Mouse (Mus musculus): ENCODE measurements around the gene Kcna5. TPM values are rescaled to one million over a fixed set of nuclear protein-coding genes. Genes with fewer than 3 reads are reported as not detected.

Gene Kcna5
- polyA plus RNA-seq (2014; fragmentation: Nextera tagmentation; extraction: Ambion mirVana): 2.6 and 3.5 TPM in 2 replicates

- peak within 1 kb of the TSS; percentile 39; the same call in 1 of the 2 replicates for H3K9ac ChIP-seq (replicated peaks; ENCODE audit: low read length)
- H3K4me3 ChIP-seq (replicated peaks; ENCODE audit: low read depth, low read length): peak within 1 kb of the TSS; percentile 18
- WGBS: under 1% methylated on average over 15 of the region's 15 CpGs
- peaks cover 18% of the 10 kb centered on the region for H3K27me3 ChIP-seq (ENCODE audit: control insufficient read depth, insufficient read depth, low read length)
- no peaks in the 10 kb centered on the region for H3K9me3 ChIP-seq (ENCODE audit: control insufficient read depth, low read length)
- H3K36me3 ChIP-seq (ENCODE audit: control insufficient read depth, insufficient read depth, low read length): no peaks in the 10 kb centered on the region
- peak; percentile 55 for ATAC-seq (ENCODE audit: low FRiP score, low TSS enrichment)
- H3K27ac ChIP-seq (replicated peaks; ENCODE audit: low read depth, low read length): peak within 1 kb of the TSS; percentile 49; the same call in 1 of the 2 replicates
- peak within 1 kb of the TSS; percentile 54 for H3K4me2 ChIP-seq (ENCODE audit: low read length)
- peak; percentile 68 for DNase-seq
- peaks cover 16% of the 10 kb centered on the region for H3K4me1 ChIP-seq (ENCODE audit: control insufficient read depth, insufficient read depth, low read length)
Observed at GRCm38 (mm10) chr6:126535208-126535910, at the start of gene Kcna5. Kcna5 (minus strand) TSS chr6:126535412.

- Histone ChIP-seq H3K36me3 (ENCODE audit: control insufficient read depth, insufficient read depth, low read length) (no peaks in the 10 kb centered on the region), H3K4me2 (ENCODE audit: low read length) (no peak overlapping the region), H3K27me3 (ENCODE audit: control insufficient read depth, insufficient read depth, low read length) (no peaks in the 10 kb centered on the region), H3K4me3 (replicated peaks; ENCODE audit: low read depth, low read length) (no peak overlapping the region), H3K27ac (replicated peaks; ENCODE audit: low read depth, low read length) (no peak overlapping the region), H3K4me1 (ENCODE audit: control insufficient read depth, insufficient read depth, low read length) (no peaks in the 10 kb centered on the region), H3K9ac (replicated peaks; ENCODE audit: low read length) (no peak overlapping the region), H3K9me3 (ENCODE audit: control insufficient read depth, low read length) (no peaks in the 10 kb centered on the region)
- ATAC-seq (ENCODE audit: low FRiP score, low TSS enrichment) (no peak), DNase-seq (no peak)
- WGBS: 70% methylated on average over 7 of the region's 7 CpGs
Observed at GRCm38 (mm10) chr6:126583075-126583474, 47.9 kb upstream of the Kcna5 start.

DNA sequence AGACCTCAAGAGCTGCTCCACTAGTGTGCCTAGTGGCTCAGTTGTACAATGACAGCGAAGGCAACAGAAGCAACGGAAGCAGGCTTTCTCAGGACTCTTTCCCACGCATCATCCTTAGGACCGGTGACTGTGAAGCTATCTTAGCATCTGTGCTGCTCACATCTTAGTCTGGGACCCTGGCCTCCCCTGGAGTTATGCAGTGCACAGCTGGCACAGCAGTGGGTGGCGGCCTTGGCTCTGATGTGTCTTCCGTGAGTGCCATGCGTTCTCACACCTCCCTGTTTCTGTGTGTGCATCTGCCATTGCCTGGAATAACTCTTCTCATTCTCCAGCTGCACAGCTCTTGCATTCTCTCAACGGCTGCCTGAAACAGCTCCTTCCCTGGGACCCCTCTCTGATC lies 46.4 kb upstream of the Kcna5 start:
- H3K27ac ChIP-seq (replicated peaks; ENCODE audit: low read depth, low read length): no peak overlapping the region
- no peak for ATAC-seq (ENCODE audit: low FRiP score, low TSS enrichment)
- DNase-seq: no peak

DNA sequence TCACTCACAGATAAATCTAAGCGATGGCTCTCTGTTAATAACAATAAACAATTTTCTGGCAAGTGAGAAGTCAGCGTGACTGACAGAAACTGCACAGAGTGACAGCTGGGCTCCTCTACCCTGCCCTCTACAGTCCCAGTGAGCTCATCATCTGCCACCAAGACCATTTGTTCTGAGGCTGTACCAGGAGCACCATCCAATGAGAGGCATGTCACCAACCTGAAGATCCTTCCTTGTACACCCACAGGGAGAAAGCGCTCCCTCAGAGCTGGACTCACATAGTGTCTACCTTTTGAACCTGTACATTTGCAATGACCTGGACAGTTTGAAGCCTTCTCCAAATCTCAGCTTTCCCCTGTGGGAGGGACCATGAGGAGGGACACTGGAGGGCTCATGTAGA lies 45.4 kb upstream of the Kcna5 start:
- no peaks in the 10 kb centered on the region for H3K27me3 ChIP-seq (ENCODE audit: control insufficient read depth, insufficient read depth, low read length)
- WGBS: 87% methylated on average over 3 of the region's 3 CpGs
- H3K9ac ChIP-seq (replicated peaks; ENCODE audit: low read length): no peak overlapping the region
- H3K36me3 ChIP-seq (ENCODE audit: control insufficient read depth, insufficient read depth, low read length): no peaks in the 10 kb centered on the region
- H3K9me3 ChIP-seq (ENCODE audit: control insufficient read depth, low read length): no peaks in the 10 kb centered on the region
- H3K27ac ChIP-seq (replicated peaks; ENCODE audit: low read depth, low read length): no peak overlapping the region
- ATAC-seq (ENCODE audit: low FRiP score, low TSS enrichment) (no peak), DNase-seq (no peak)
- H3K4me2 ChIP-seq (ENCODE audit: low read length): no peak overlapping the region
- no peaks in the 10 kb centered on the region for H3K4me1 ChIP-seq (ENCODE audit: control insufficient read depth, insufficient read depth, low read length)
- no peak overlapping the region for H3K4me3 ChIP-seq (replicated peaks; ENCODE audit: low read depth, low read length)

More for the DNA sequence above, 46.4 kb upstream of the Kcna5 start:
- Histone ChIP-seq H3K4me2 (ENCODE audit: low read length) (no peak overlapping the region), H3K4me1 (ENCODE audit: control insufficient read depth, insufficient read depth, low read length) (no peaks in the 10 kb centered on the region), H3K4me3 (replicated peaks; ENCODE audit: low read depth, low read length) (no peak overlapping the region), H3K9ac (replicated peaks; ENCODE audit: low read length) (no peak overlapping the region), H3K9me3 (ENCODE audit: control insufficient read depth, low read length) (no peaks in the 10 kb centered on the region), H3K27me3 (ENCODE audit: control insufficient read depth, insufficient read depth, low read length) (no peaks in the 10 kb centered on the region), H3K36me3 (ENCODE audit: control insufficient read depth, insufficient read depth, low read length) (no peaks in the 10 kb centered on the region)
- 83% methylated on average over 8 of the region's 8 CpGs for WGBS

DNA sequence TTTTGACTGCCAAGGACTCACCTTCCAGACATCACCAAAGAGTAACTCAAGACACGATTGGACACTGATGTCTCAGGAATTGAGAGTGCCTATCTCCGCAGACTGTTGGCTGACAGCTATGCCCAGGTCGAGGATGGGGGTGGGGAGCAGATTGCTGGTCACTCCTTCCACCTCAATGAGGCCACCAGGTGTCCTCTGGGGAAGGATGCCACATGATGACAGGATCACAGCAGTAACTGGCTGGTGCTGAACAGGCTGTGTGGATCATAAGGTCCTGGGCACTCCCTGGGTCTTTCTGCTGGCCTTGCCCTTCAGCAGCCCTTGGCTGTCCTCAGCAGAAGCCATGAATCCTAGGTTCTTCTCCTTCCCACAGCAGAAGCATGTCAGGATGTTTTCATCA lies 42.2 kb upstream of the Kcna5 start:
- Histone ChIP-seq H3K4me1 (ENCODE audit: control insufficient read depth, insufficient read depth, low read length) (no peaks in the 10 kb centered on the region), H3K27ac (replicated peaks; ENCODE audit: low read depth, low read length) (no peak overlapping the region), H3K9ac (replicated peaks; ENCODE audit: low read length) (no peak overlapping the region), H3K9me3 (ENCODE audit: control insufficient read depth, low read length) (no peaks in the 10 kb centered on the region), H3K27me3 (ENCODE audit: control insufficient read depth, insufficient read depth, low read length) (no peaks in the 10 kb centered on the region), H3K4me3 (replicated peaks; ENCODE audit: low read depth, low read length) (no peak overlapping the region), H3K4me2 (ENCODE audit: low read length) (no peak overlapping the region), H3K36me3 (ENCODE audit: control insufficient read depth, insufficient read depth, low read length) (no peaks in the 10 kb centered on the region)
- DNase-seq (no peak), ATAC-seq (ENCODE audit: low FRiP score, low TSS enrichment) (no peak)
- WGBS: 78% methylated on average over 3 of the region's 3 CpGs

- ATAC-seq (ENCODE audit: low FRiP score, low TSS enrichment): no peak
Observed at GRCm38 (mm10) chr6:126576566-126576965, 41.4 kb upstream of the Kcna5 start.

GRCm38 (mm10) chr6:126574778-126575177 lies 39.6 kb upstream of the Kcna5 start:
- ATAC-seq (ENCODE audit: low FRiP score, low TSS enrichment) (no peak), DNase-seq (no peak)
- Histone ChIP-seq H3K9me3 (ENCODE audit: control insufficient read depth, low read length) (no peaks in the 10 kb centered on the region), H3K4me2 (ENCODE audit: low read length) (no peak overlapping the region), H3K27me3 (ENCODE audit: control insufficient read depth, insufficient read depth, low read length) (no peaks in the 10 kb centered on the region), H3K4me1 (ENCODE audit: control insufficient read depth, insufficient read depth, low read length) (no peaks in the 10 kb centered on the region), H3K36me3 (ENCODE audit: control insufficient read depth, insufficient read depth, low read length) (no peaks in the 10 kb centered on the region), H3K9ac (replicated peaks; ENCODE audit: low read length) (no peak overlapping the region), H3K27ac (replicated peaks; ENCODE audit: low read depth, low read length) (no peak overlapping the region), H3K4me3 (replicated peaks; ENCODE audit: low read depth, low read length) (no peak overlapping the region)
- 87% methylated on average over 7 of the region's 7 CpGs for WGBS

More at GRCm38 (mm10) chr6:126576566-126576965, 41.4 kb upstream of the Kcna5 start:
- no peak for DNase-seq
- H3K4me2 ChIP-seq (ENCODE audit: low read length): no peak overlapping the region
- no peak overlapping the region for H3K4me3 ChIP-seq (replicated peaks; ENCODE audit: low read depth, low read length)
- no peaks in the 10 kb centered on the region for H3K4me1 ChIP-seq (ENCODE audit: control insufficient read depth, insufficient read depth, low read length)
- no peaks in the 10 kb centered on the region for H3K9me3 ChIP-seq (ENCODE audit: control insufficient read depth, low read length)
- H3K27ac ChIP-seq (replicated peaks; ENCODE audit: low read depth, low read length): no peak overlapping the region
- no peaks in the 10 kb centered on the region for H3K27me3 ChIP-seq (ENCODE audit: control insufficient read depth, insufficient read depth, low read length)
- H3K36me3 ChIP-seq (ENCODE audit: control insufficient read depth, insufficient read depth, low read length): no peaks in the 10 kb centered on the region
- WGBS: 79% methylated on average over 1 of the region's 1 CpGs
- no peak overlapping the region for H3K9ac ChIP-seq (replicated peaks; ENCODE audit: low read length)

DNA sequence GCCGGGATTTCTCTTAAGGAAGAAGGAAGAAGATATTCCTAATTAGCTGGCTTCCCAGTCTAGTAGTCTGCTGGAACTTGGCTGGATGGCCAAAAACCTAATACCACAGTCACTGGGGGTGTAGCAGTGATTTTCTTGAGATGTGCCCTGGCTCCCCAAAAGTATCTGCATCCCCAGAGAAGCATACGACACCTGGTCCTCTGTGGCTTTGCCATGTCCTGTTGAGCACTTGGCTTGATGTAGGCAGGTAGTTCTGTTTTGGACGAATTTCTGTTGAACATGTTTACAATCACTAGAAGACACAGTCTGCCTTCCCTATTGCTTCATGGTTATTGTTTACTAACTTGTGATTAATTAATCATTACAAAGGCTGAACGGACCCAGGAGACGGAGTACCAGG lies 37.8 kb upstream of the Kcna5 start:
- WGBS: 90% methylated on average over 5 of the region's 5 CpGs
- no peak for DNase-seq
- Histone ChIP-seq H3K4me1 (ENCODE audit: control insufficient read depth, insufficient read depth, low read length) (no peaks in the 10 kb centered on the region), H3K36me3 (ENCODE audit: control insufficient read depth, insufficient read depth, low read length) (no peaks in the 10 kb centered on the region), H3K27ac (replicated peaks; ENCODE audit: low read depth, low read length) (no peak overlapping the region), H3K4me3 (replicated peaks; ENCODE audit: low read depth, low read length) (no peak overlapping the region), H3K4me2 (ENCODE audit: low read length) (no peak overlapping the region), H3K9ac (replicated peaks; ENCODE audit: low read length) (no peak overlapping the region), H3K9me3 (ENCODE audit: control insufficient read depth, low read length) (no peaks in the 10 kb centered on the region), H3K27me3 (ENCODE audit: control insufficient read depth, insufficient read depth, low read length) (no peaks in the 10 kb centered on the region)
- no peak for ATAC-seq (ENCODE audit: low FRiP score, low TSS enrichment)

DNA sequence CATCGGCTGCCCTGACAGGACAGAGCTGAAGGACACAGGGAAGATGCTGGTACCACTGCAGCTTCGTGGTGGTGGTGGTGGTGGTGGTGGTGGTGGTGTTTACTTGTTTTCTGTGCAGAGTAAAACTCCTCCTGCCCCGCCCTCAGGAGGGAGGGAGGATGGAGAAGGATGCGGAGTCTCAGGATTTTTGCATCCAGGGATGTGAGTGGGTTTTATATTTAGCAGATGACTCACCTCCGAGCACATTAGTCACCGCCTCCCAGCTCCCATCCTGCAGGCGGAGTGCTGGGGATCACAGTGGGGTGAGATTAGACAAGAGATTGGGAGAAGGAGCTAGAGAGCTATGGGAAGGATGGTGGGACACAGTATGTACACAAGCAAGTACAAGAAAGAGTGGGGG lies 34.6 kb upstream of the Kcna5 start:
- Histone ChIP-seq H3K9ac (replicated peaks; ENCODE audit: low read length) (no peak overlapping the region), H3K4me2 (ENCODE audit: low read length) (no peak overlapping the region), H3K27me3 (ENCODE audit: control insufficient read depth, insufficient read depth, low read length) (no peaks in the 10 kb centered on the region), H3K9me3 (ENCODE audit: control insufficient read depth, low read length) (no peaks in the 10 kb centered on the region), H3K4me3 (replicated peaks; ENCODE audit: low read depth, low read length) (no peak overlapping the region), H3K27ac (replicated peaks; ENCODE audit: low read depth, low read length) (no peak overlapping the region), H3K36me3 (ENCODE audit: control insufficient read depth, insufficient read depth, low read length) (no peaks in the 10 kb centered on the region), H3K4me1 (ENCODE audit: control insufficient read depth, insufficient read depth, low read length) (no peaks in the 10 kb centered on the region)
- WGBS: 79% methylated on average over 7 of the region's 7 CpGs
- DNase-seq: no peak
- ATAC-seq (ENCODE audit: low FRiP score, low TSS enrichment): no peak
